Mouse (Mus musculus) C2C12 (cell line): ENCODE results near the gene Arid3b.

ENCODE experiments used
- CTCF ChIP-seq: IDR thresholded peaks from one replicate; pipeline ENCODE4 v1.5.1; 2011; ENCODE audit not compliant: control insufficient read depth, insufficient read depth, insufficient read length
- MAX ChIP-seq: IDR thresholded peaks from one replicate; pipeline ENCODE4 v1.6.1; 2011; ENCODE audit warnings: mild to moderate bottlenecking, control low read depth
- MYOG ChIP-seq: IDR thresholded peaks from one replicate; pipeline ENCODE4 v1.6.1; 2011; ENCODE audit not compliant: control insufficient read depth, insufficient read length; ENCODE audit errors: extremely low read depth

- TF ChIP-seq MAX (no peak), CTCF (no peak), MYOG (no peak)
Observed at GRCm38 (mm10) chr9:57811793-57812733, 24.5 kb downstream of the Arid3b start.
